Mouse (Mus musculus) midbrain, embryonic 13.5 days (tissue): ENCODE results near the gene Aqp11. TPM values are rescaled to one million over a fixed set of nuclear protein-coding genes. Genes with fewer than 3 reads are reported as not detected.

Experiments used
- ATAC-seq: fragments of 200-750 bp; cut with Nextera tagmentation; 2 replicates; pipeline ENCODE4 v1.8.0; 2017; ENCODE audit warnings: mild to moderate bottlenecking, moderate TSS enrichment, moderate library complexity
- H3K27ac ChIP-seq: fragments of 300-500 bp; sonication (generic); 2 replicates; pipeline ENCODE4 v1.5.1; 2015; ENCODE audit warnings: inconsistent platforms, mild to moderate bottlenecking, moderate library complexity
- H3K27me3 ChIP-seq: fragments of 300-500 bp; sonication (generic); 2 replicates; pipeline ENCODE4 v1.6.1; 2015; ENCODE audit warnings: mild to moderate bottlenecking, inconsistent platforms
- H3K36me3 ChIP-seq: fragments of 300-500 bp; sonication (generic); 2 replicates; pipeline ENCODE4 v1.6.1; 2015; ENCODE audit warnings: mild to moderate bottlenecking, inconsistent platforms
- H3K4me1 ChIP-seq: fragments of 300-500 bp; sonication (generic); replicated peaks from 2 replicates; pipeline ENCODE4 v1.6.1; 2015; ENCODE audit warnings: inconsistent platforms
- H3K4me2 ChIP-seq: fragments of 300-500 bp; sonication (generic); replicated peaks from 2 replicates; pipeline ENCODE4 v1.6.1; 2015; ENCODE audit warnings: moderate library complexity, mild to moderate bottlenecking, inconsistent platforms
- H3K4me3 ChIP-seq: fragments of 300-500 bp; sonication (generic); replicated peaks from 2 replicates; pipeline ENCODE4 v1.5.1; 2015; ENCODE audit warnings: mild to moderate bottlenecking, inconsistent platforms
- H3K9ac ChIP-seq: fragments of 300-500 bp; sonication (generic); replicated peaks from 2 replicates; pipeline ENCODE4 v1.6.1; 2015; ENCODE audit warnings: mild to moderate bottlenecking, inconsistent platforms
- H3K9me3 ChIP-seq: fragments of 300-500 bp; sonication (generic); 2 replicates; pipeline ENCODE4 v1.6.1; 2016; ENCODE audit warnings: mild to moderate bottlenecking, inconsistent platforms
- WGBS: fragments of 180-500 bp; shearing (Covaris S2); methylation state at CpG from one replicate; pipeline ENCODE4 v1.1.7; 2015; 5-methylcytosine and 5-hydroxymethylcytosine counted together
- polyA plus RNA-seq: library from polyadenylated mRNA; unstranded; fragments of >200 nt; fragmentation: Nextera tagmentation; extraction: Ambion mirVana; gene quantifications from 2 replicates; pipeline ENCODE4 v1.2.1, GENCODE M21; 2015

Aqp11 gene
- polyA plus RNA-seq, 1 experiment from 2014 or later = 9.7 TPM

DNA sequence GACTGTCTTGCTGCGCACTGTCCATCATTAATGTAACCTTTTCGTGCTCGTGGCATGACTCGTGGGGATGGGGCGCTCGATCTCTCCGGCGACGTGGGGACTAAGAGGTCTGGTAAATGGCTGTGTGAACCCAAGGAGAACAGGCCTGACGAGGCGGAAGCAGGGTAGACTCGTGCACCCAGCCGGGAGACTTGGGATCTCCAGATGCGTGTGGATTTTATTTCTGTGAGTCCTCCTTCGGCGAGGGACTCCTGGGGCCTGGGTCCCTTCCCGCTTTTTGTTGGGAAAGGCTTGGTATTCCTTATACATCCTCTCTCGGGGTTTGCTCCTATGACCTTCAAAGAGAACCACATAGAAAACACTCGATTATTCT, 42.0 kb downstream of the Aqp11 start:
- Histone ChIP-seq H3K4me2 (peak overlapping the region; percentile 89), H3K9me3 (peaks cover 8% of the 10 kb centered on the region; the same call in 1 of the 2 replicates), H3K4me3 (peak overlapping the region; percentile 99), H3K36me3 (peaks cover 19% of the 10 kb centered on the region), H3K27ac (peak overlapping the region; percentile 86), H3K4me1 (peaks cover 25% of the 10 kb centered on the region), H3K27me3 (no peaks in the 10 kb centered on the region), H3K9ac (peak overlapping the region; percentile 94)
- WGBS = 39% methylated on average over 19 of the region's 19 CpGs
- ATAC-seq = peak; percentile 85

DNA sequence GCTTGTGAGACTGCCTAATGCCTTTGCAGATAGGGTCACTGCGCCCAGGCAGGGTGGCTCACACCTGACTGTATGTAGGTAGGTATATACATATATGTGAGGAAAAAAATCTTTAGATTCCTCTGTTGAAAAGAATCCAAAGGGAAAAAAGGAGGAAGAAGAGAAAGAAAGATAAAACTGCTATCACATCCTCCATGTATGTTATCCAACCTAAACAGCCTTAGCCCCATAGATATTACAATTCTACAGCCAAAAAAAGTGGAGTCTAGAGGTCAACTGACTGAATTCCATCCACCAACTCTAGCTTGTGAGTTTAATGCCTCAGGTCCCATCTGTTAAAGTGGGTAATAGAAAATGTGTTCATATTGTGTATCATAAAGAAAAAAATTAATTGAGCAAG, 42.6 kb downstream of the Aqp11 start:
- Histone ChIP-seq H3K4me2 (peak overlapping the region; percentile 89), H3K4me1 (peaks cover 25% of the 10 kb centered on the region), H3K9me3 (peaks cover 8% of the 10 kb centered on the region; the same call in 1 of the 2 replicates), H3K36me3 (peaks cover 19% of the 10 kb centered on the region), H3K27ac (no peak overlapping the region), H3K4me3 (0 out of 2 replicates have a peak overlapping the region, but pooled peaks have one; percentile 99), H3K9ac (no peak overlapping the region), H3K27me3 (no peaks in the 10 kb centered on the region)
- 100% methylated on average over 1 of the region's 1 CpGs for WGBS
- no peak for ATAC-seq

DNA sequence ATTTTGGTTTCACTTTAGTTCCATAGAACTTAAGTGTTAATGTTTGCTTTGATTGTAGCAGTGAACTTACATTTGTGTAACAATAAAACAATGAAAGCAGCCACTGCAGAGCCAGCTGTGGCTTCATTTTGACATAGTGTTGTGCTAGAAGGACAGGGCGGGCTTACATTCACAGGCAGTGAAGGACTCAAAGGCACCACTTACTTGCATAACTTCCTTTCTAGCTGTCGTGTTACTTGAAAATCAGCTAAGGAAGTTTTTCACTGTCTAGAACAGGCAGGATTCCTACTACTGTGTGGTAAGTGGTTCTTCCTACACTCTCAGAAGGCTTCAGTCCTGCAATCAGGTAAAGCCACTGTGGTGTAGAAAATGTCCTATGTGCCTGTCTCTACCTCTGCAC, 50.3 kb downstream of the Aqp11 start:
- no peak for ATAC-seq
- Histone ChIP-seq H3K9me3 (no peaks in the 10 kb centered on the region), H3K27ac (no peak overlapping the region), H3K36me3 (peaks cover 34% of the 10 kb centered on the region), H3K4me2 (no peak overlapping the region), H3K9ac (no peak overlapping the region), H3K27me3 (no peaks in the 10 kb centered on the region), H3K4me1 (no peaks in the 10 kb centered on the region), H3K4me3 (no peak overlapping the region)
- 94% methylated on average over 2 of the region's 2 CpGs for WGBS

DNA sequence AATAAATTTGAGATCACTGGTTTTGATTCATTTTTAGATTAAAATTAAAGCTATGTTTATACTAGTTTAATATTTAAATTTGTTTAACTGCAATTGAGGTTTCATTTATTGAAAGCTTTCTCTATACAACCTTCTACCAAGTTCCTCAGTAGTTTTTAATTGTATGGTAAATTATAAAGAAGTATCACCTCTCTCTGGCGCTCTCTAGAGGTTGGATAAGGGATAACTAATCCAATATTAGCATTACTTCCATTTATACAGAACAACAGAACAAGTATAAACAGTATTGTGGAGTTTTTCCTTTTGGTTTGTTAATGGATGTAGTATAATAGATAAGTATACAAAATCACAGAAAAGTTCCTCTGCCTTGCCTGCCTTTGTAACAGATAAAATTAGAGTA, 58.9 kb downstream of the Aqp11 start:
- peaks cover 59% of the 10 kb centered on the region for H3K36me3 ChIP-seq
- no peaks in the 10 kb centered on the region for H3K4me1 ChIP-seq
- no peaks in the 10 kb centered on the region for H3K9me3 ChIP-seq
- no peaks in the 10 kb centered on the region for H3K27me3 ChIP-seq
- no peak overlapping the region for H3K4me2 ChIP-seq
- no peak overlapping the region for H3K4me3 ChIP-seq
- WGBS = 17% methylated on average over 1 of the region's 1 CpGs
- ATAC-seq = no peak
- no peak overlapping the region for H3K9ac ChIP-seq
- no peak overlapping the region for H3K27ac ChIP-seq

Other genes with a start within 250 kb of the Aqp11 start
- gene Aamdc, start 158.8 kb downstream of the Aqp11 start, polyA plus RNA-seq = 46.6 and 50.5 TPM in 2 replicates
- gene Rsf1, start 158.4 kb downstream of the Aqp11 start, polyA plus RNA-seq = 35.6 and 40.9 TPM in 2 replicates
- gene Clns1a, start 41.7 kb downstream of the Aqp11 start, polyA plus RNA-seq = 194 and 201 TPM in 2 replicates
- gene Pak1, start 50.3 kb upstream of the Aqp11 start, polyA plus RNA-seq = 145 and 152 TPM in 2 replicates
- gene Gdpd4, start 181.7 kb upstream of the Aqp11 start, polyA plus RNA-seq = not detected in 2 replicates